Mouse (Mus musculus) leukemia stem cell, adult 10-12 weeks (primary cell): ENCODE measurements around the gene Fam53b. TPM values are rescaled to one million over a fixed set of nuclear protein-coding genes. Genes with fewer than 3 reads are reported as not detected.

ENCODE experiments used
- polyA plus RNA-seq: library from polyadenylated mRNA; stranded (reverse); fragments of >175 nt; gene quantifications from 2 replicates; pipeline ENCODE4 v1.2.3, GENCODE M21; 2012; ENCODE audit warnings: low replicate concordance

Fam53b gene
- 164 and 175 TPM in 2 replicates for polyA plus RNA-seq

GRCm38 (mm10) chr7:132813416-132814088, at the start of gene Fam53b:
Gene Fam53b, minus strand, starts transcription at chr7:132813886.

GRCm38 (mm10) chr7:132859042-132859958, 45.6 kb upstream of the Fam53b start, which contains the start of gene Abraxas2:
Gene Abraxas2, plus strand, starts transcription at chr7:132859225.

GRCm38 (mm10) chr7:132852173-132852844, 38.6 kb upstream of the Fam53b start, which contains the start of gene Eef1akmt2:
Gene Eef1akmt2, minus strand, starts transcription at chr7:132852673.

Other genes starting within 250 kb of the Fam53b start
- 0.68 and 4.1 TPM in 2 replicates for gene Oat, start 237.5 kb downstream of the Fam53b start, polyA plus RNA-seq
- 0.54 and 1.1 TPM in 2 replicates for gene Nkx1-2, start 214.2 kb downstream of the Fam53b start, polyA plus RNA-seq
- gene Lhpp, start 203.2 kb downstream of the Fam53b start, polyA plus RNA-seq, result 1.4 and 6.5 TPM in 2 replicates
- gene Eef1akmt2, start 38.8 kb upstream of the Fam53b start, polyA plus RNA-seq, result 3.3 and 13.1 TPM in 2 replicates
- 2.8 and 3.0 TPM in 2 replicates for gene Abraxas2, start 45.3 kb upstream of the Fam53b start, polyA plus RNA-seq
- gene Zranb1, start 117.3 kb upstream of the Fam53b start, polyA plus RNA-seq, result 2.6 and 6.5 TPM in 2 replicates